Mouse (Mus musculus) embryonic facial prominence, embryonic 12.5 days (tissue): ENCODE data around the gene Ankrd34c. TPM values are rescaled to one million over a fixed set of nuclear protein-coding genes. Genes with fewer than 3 reads are reported as not detected.

Experiments used
- ATAC-seq: fragments of 200-750 bp; cut with Nextera tagmentation; 2 replicates; pipeline ENCODE4 v1.8.0; 2017; ENCODE audit not compliant: insufficient number of reproducible peaks, insufficient read depth, low FRiP score, low TSS enrichment
- H3K27ac ChIP-seq: fragments of 300-500 bp; sonication (generic); 2 replicates; pipeline ENCODE4 v1.5.1; 2016; ENCODE audit warnings: mild to moderate bottlenecking
- H3K27me3 ChIP-seq: fragments of 300-500 bp; sonication (generic); 2 replicates; pipeline ENCODE4 v1.6.1; 2016; ENCODE audit warnings: mild to moderate bottlenecking, moderate library complexity
- H3K36me3 ChIP-seq: fragments of 300-500 bp; sonication (generic); 2 replicates; pipeline ENCODE4 v1.6.1; 2016; ENCODE audit warnings: mild to moderate bottlenecking
- H3K4me1 ChIP-seq: fragments of 300-500 bp; sonication (generic); 2 replicates; pipeline ENCODE4 v1.6.1; 2016
- H3K4me2 ChIP-seq: fragments of 300-500 bp; sonication (generic); replicated peaks from 2 replicates; pipeline ENCODE4 v1.6.1; 2016; ENCODE audit warnings: mild to moderate bottlenecking, moderate library complexity
- H3K4me3 ChIP-seq: fragments of 300-500 bp; sonication (generic); 2 replicates; pipeline ENCODE4 v1.5.1; 2016; ENCODE audit warnings: mild to moderate bottlenecking
- H3K9ac ChIP-seq: fragments of 300-500 bp; sonication (generic); 2 replicates; pipeline ENCODE4 v1.6.1; 2016; ENCODE audit warnings: mild to moderate bottlenecking, moderate library complexity
- H3K9me3 ChIP-seq: fragments of 300-500 bp; sonication (generic); 2 replicates; pipeline ENCODE4 v1.6.1; 2016; ENCODE audit warnings: mild to moderate bottlenecking, moderate library complexity
- WGBS: fragments of 180-500 bp; shearing (Covaris S2); methylation state at CpG from one replicate; pipeline ENCODE4 v1.1.7; 2016; 5-methylcytosine and 5-hydroxymethylcytosine counted together
- polyA plus RNA-seq: library from polyadenylated mRNA; unstranded; fragments of >200 nt; fragmentation: Nextera tagmentation; extraction: Ambion mirVana; gene quantifications from 2 replicates; pipeline ENCODE4 v1.2.1, GENCODE M21; 2016

Gene Ankrd34c
- polyA plus RNA-seq, result 0.05 TPM in 1 of 2 replicates, not detected in the other

- peak within 1 kb of the TSS; percentile 17; the same call in 1 of the 2 replicates for H3K4me2 ChIP-seq
- no peaks in the 10 kb centered on the region for H3K36me3 ChIP-seq
- no peaks in the 10 kb centered on the region for H3K9me3 ChIP-seq
- 4% methylated on average over 8 of the region's 8 CpGs for WGBS
- H3K4me3 ChIP-seq, result no peak within 1 kb of the TSS
- ATAC-seq, result no peak
- no peak within 1 kb of the TSS for H3K9ac ChIP-seq
- H3K27me3 ChIP-seq, result peaks cover 6% of the 10 kb centered on the region; the same call in 1 of the 2 replicates
- no peak within 1 kb of the TSS for H3K27ac ChIP-seq
- no peaks in the 10 kb centered on the region for H3K4me1 ChIP-seq
These were observed at the start of gene Ankrd34c for GRCm38 (mm10) chr9:89738295-89738694. Ankrd34c (minus strand) TSS chr9:89738475.

- Histone ChIP-seq H3K4me3 (no peak overlapping the region), H3K9ac (no peak overlapping the region), H3K4me2 (no peak overlapping the region), H3K27ac (no peak overlapping the region), H3K9me3 (no peaks in the 10 kb centered on the region), H3K36me3 (no peaks in the 10 kb centered on the region), H3K4me1 (no peaks in the 10 kb centered on the region), H3K27me3 (no peaks in the 10 kb centered on the region)
- no peak for ATAC-seq
- 61% methylated on average over 4 of the region's 4 CpGs for WGBS
These were observed 49.3 kb upstream of the Ankrd34c start for GRCm38 (mm10) chr9:89787532-89787931.

- Histone ChIP-seq H3K36me3 (no peaks in the 10 kb centered on the region), H3K27ac (no peak overlapping the region), H3K4me1 (no peaks in the 10 kb centered on the region), H3K9ac (no peak overlapping the region), H3K4me2 (no peak overlapping the region), H3K27me3 (no peaks in the 10 kb centered on the region), H3K9me3 (no peaks in the 10 kb centered on the region), H3K4me3 (no peak overlapping the region)
- no peak for ATAC-seq
These were observed 43.2 kb upstream of the Ankrd34c start for GRCm38 (mm10) chr9:89781395-89781927.

- WGBS, result 91% methylated on average over 1 of the region's 1 CpGs
- H3K4me3 ChIP-seq, result no peak overlapping the region
- H3K27me3 ChIP-seq, result no peaks in the 10 kb centered on the region
- no peak overlapping the region for H3K4me2 ChIP-seq
- ATAC-seq, result no peak
- no peaks in the 10 kb centered on the region for H3K9me3 ChIP-seq
- no peak overlapping the region for H3K27ac ChIP-seq
- H3K4me1 ChIP-seq, result no peaks in the 10 kb centered on the region
- no peak overlapping the region for H3K9ac ChIP-seq
- H3K36me3 ChIP-seq, result no peaks in the 10 kb centered on the region
These were observed 41.0 kb upstream of the Ankrd34c start for GRCm38 (mm10) chr9:89779237-89779636.

- H3K9ac ChIP-seq, result no peak overlapping the region
- H3K36me3 ChIP-seq, result no peaks in the 10 kb centered on the region
- H3K27ac ChIP-seq, result no peak overlapping the region
- H3K27me3 ChIP-seq, result no peaks in the 10 kb centered on the region
- H3K4me1 ChIP-seq, result no peaks in the 10 kb centered on the region
- 0 out of 2 replicates have a peak, but pooled peaks have one; percentile 6 for ATAC-seq
- no peak overlapping the region for H3K4me3 ChIP-seq
- H3K4me2 ChIP-seq, result no peak overlapping the region
- H3K9me3 ChIP-seq, result no peaks in the 10 kb centered on the region
- WGBS, result 54% methylated on average over 1 of the region's 1 CpGs
These were observed 32.9 kb upstream of the Ankrd34c start for GRCm38 (mm10) chr9:89771153-89771552.

GRCm38 (mm10) chr9:89762017-89762416 lies 23.7 kb upstream of the Ankrd34c start:
- no peaks in the 10 kb centered on the region for H3K36me3 ChIP-seq
- no peaks in the 10 kb centered on the region for H3K4me1 ChIP-seq
- H3K4me2 ChIP-seq, result no peak overlapping the region
- ATAC-seq, result no peak
- no peak overlapping the region for H3K9ac ChIP-seq
- H3K27ac ChIP-seq, result no peak overlapping the region
- no peaks in the 10 kb centered on the region for H3K9me3 ChIP-seq
- H3K4me3 ChIP-seq, result no peak overlapping the region
- H3K27me3 ChIP-seq, result no peaks in the 10 kb centered on the region
- 45% methylated on average over 1 of the region's 1 CpGs for WGBS

- 87% methylated on average over 1 of the region's 1 CpGs for WGBS
- Histone ChIP-seq H3K4me2 (no peak overlapping the region), H3K9me3 (no peaks in the 10 kb centered on the region), H3K4me1 (no peaks in the 10 kb centered on the region), H3K4me3 (no peak overlapping the region), H3K9ac (no peak overlapping the region), H3K27ac (no peak overlapping the region), H3K36me3 (no peaks in the 10 kb centered on the region), H3K27me3 (no peaks in the 10 kb centered on the region)
- no peak for ATAC-seq
These were observed 20.3 kb upstream of the Ankrd34c start for GRCm38 (mm10) chr9:89758569-89758968.

- Histone ChIP-seq H3K4me2 (no peak overlapping the region), H3K27ac (no peak overlapping the region), H3K4me1 (no peaks in the 10 kb centered on the region), H3K36me3 (no peaks in the 10 kb centered on the region), H3K27me3 (no peaks in the 10 kb centered on the region), H3K9ac (no peak overlapping the region), H3K9me3 (no peaks in the 10 kb centered on the region), H3K4me3 (no peak overlapping the region)
- no peak for ATAC-seq
- whole genome bisulfite sequencing, result 69% methylated on average over 1 of the region's 1 CpGs
These were observed 19.9 kb upstream of the Ankrd34c start for GRCm38 (mm10) chr9:89758139-89758538.

- Histone ChIP-seq H3K4me1 (no peaks in the 10 kb centered on the region), H3K4me2 (no peak overlapping the region), H3K9me3 (no peaks in the 10 kb centered on the region), H3K36me3 (no peaks in the 10 kb centered on the region), H3K4me3 (no peak overlapping the region), H3K27me3 (no peaks in the 10 kb centered on the region), H3K27ac (no peak overlapping the region), H3K9ac (no peak overlapping the region)
- no peak for ATAC-seq
- WGBS, result 43% methylated on average over 4 of the region's 4 CpGs
These were observed 19.3 kb upstream of the Ankrd34c start for GRCm38 (mm10) chr9:89757571-89757970.

- Histone ChIP-seq H3K9me3 (no peaks in the 10 kb centered on the region), H3K27ac (no peak overlapping the region), H3K27me3 (peaks cover 6% of the 10 kb centered on the region; the same call in 1 of the 2 replicates), H3K36me3 (no peaks in the 10 kb centered on the region), H3K9ac (no peak overlapping the region), H3K4me1 (no peaks in the 10 kb centered on the region), H3K4me3 (no peak overlapping the region), H3K4me2 (no peak overlapping the region)
- no peak for ATAC-seq
These were observed 1.8 kb upstream of the Ankrd34c start for GRCm38 (mm10) chr9:89740041-89740440.

- no peak overlapping the region for H3K27ac ChIP-seq
- H3K4me2 ChIP-seq, result no peak overlapping the region
- 10% methylated on average over 6 of the region's 6 CpGs for WGBS
- ATAC-seq, result no peak
- peaks cover 6% of the 10 kb centered on the region; the same call in 1 of the 2 replicates for H3K27me3 ChIP-seq
- H3K9ac ChIP-seq, result no peak overlapping the region
- no peaks in the 10 kb centered on the region for H3K9me3 ChIP-seq
- H3K4me1 ChIP-seq, result no peaks in the 10 kb centered on the region
- no peaks in the 10 kb centered on the region for H3K36me3 ChIP-seq
- no peak overlapping the region for H3K4me3 ChIP-seq
These were observed 387 bp downstream of the Ankrd34c start for GRCm38 (mm10) chr9:89737888-89738287.

- Histone ChIP-seq H3K9ac (no peak overlapping the region), H3K4me3 (no peak overlapping the region), H3K4me2 (peak overlapping the region; percentile 17; the same call in 1 of the 2 replicates), H3K4me1 (no peaks in the 10 kb centered on the region), H3K36me3 (no peaks in the 10 kb centered on the region), H3K27ac (no peak overlapping the region), H3K9me3 (no peaks in the 10 kb centered on the region), H3K27me3 (peaks cover 6% of the 10 kb centered on the region; the same call in 1 of the 2 replicates)
- peak; percentile 41; the same call in 1 of the 2 replicates for ATAC-seq
- WGBS, result 7% methylated on average over 20 of the region's 20 CpGs
These were observed 1.2 kb downstream of the Ankrd34c start for GRCm38 (mm10) chr9:89736932-89737705.
